Mouse (Mus musculus): Measurements from ENCODE around the gene Gm20388.

- TF ChIP-seq POLR2A (IDR thresholded peaks at IDR 0.05; ENCODE audit: insufficient read depth, low read length) (no peak), EP300 (IDR thresholded peaks at IDR 0.05; ENCODE audit: insufficient read depth, low read depth, low read length) (no peak), CTCF (IDR thresholded peaks at IDR 0.05; ENCODE audit: low read depth, low read length) (no peak)
Measured at GRCm38 (mm10) chr8:120038741-120039140, 128.1 kb downstream of the Gm20388 start.

Measured in ES-Bruce4 (cell line).